Mouse (Mus musculus): ENCODE data around the gene Tmem132a.

The Tmem132a gene

GRCm38 (mm10) chr19:10829436-10830175 is 40.1 kb downstream of the Tmem132a start, which contains the start of gene Cd6:
TSS of gene Cd6 (minus strand) at chr19:10830058.
- DNase-seq, result peak; percentile 62 to 77

DNA sequence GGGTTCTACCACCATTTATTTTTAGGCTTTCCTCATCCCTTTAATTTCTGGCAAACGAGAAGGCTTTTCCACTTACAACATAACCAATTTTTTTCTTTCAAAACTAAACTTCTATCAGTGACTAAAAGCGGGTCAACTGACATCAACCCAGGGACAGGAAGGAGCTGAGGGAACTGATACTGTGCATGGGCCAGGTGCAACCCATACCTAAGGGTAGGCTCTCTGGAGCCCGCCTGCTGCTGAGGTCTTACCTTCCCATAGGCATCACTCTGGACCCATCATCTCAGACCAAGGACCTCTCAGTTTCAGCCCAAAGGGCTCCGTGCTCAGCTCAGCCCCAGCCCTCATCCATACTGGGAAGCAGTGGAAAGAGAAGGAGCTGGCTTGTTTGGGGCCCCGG is 41.4 kb downstream of the Tmem132a start:
- DNase-seq, result peak in 1 of 2 experiments; percentile 47

DNA sequence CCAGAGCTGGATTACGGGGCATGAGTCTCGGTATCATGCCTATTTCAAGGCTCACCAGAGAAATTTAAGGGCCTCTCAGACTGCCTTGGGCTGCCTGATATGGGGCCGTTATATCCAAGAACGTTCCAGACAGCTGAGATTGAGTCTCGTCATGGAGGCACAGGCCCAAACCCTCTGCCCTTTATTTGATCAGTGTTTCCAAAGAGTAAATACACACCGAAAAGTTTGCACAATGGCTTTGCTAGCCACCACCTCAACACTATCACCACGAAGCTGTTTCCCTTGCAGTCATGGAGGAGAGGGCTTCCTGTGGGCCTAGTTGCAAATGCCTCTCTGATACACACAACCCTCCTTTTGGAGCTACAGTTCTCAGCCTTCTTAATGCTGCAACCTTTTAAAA is 45.7 kb downstream of the Tmem132a start:
- DNase-seq, result no peak

DNA sequence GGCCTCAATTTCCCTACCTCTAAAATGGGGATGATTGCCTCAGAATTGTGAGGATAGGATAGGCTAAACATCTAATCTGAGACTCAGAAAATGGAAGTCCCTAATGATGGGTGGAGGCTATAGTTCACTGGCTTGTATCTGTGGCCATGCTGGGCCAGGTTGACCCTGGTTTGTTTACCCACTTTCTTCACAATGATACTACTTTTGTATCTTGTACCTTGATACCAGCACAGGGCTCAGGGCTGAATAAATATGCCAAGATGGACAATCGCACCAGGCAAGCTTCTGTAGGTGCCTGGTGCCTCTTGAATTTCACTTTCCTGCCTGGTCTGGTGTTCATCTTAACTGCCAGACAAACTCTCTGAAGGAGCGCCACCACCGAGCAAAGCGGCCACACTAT is 47.2 kb downstream of the Tmem132a start:
- no peak for DNase-seq

DNA sequence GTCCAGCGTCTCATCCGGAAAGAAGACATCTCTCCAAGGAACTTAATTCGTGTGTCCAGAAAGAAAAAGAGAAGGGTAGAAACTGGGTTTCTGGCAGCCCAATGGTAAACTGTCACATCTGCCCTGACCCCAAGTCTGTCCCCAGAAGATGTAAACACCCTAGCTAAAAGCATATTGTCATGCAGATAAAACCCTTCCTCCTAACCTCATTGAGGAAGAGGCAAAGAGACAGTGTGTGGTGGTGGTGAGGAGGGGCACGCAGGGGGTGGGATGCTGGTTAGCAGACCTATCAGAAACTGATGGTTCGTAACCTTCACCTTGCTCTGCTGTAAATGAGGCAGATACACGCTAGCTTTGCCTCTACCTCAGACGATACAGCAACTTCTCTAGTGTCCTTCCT is 48.4 kb downstream of the Tmem132a start:
- DNase-seq, result no peak

DNA sequence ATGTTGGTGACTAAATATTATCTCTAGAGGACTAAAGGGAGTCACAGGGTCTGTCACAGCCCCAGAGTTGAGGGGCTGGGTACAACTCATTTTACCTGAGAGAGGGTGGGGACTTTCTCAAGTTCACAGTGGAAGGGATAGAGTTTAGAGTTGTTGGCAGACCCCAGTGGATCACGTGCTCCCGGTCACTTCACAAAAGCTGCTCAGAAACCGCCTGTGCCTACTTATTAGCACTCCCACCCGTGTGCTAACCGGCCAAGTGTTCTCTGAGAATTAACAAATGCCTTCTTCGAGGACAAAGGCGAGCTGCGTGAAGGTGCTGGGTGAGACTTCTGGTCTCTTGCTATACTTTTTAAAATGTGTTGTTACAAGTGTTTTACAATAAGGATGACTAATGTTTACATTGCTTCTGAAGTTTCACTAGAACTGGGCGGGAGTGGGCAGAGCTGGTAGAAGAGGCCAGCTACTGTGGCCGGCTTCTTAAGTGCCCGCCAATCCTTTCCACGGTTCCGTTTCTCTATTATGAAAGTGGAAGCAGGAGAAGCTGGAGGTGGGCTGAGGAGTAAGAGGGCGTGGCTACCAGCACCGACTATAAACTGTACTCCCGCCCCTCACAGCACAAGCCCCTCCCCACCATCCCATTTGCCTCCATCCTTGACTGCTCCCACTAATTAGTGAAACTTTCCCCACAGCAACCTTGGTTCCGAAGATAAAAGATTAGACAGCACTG is 51.4 kb downstream of the Tmem132a start:
- DNase-seq, result no peak

GRCm38 (mm10) chr19:10816462-10816861 is 53.3 kb downstream of the Tmem132a start:
- DNase-seq, result no peak

GRCm38 (mm10) chr19:10815871-10816270 is 53.9 kb downstream of the Tmem132a start:
- no peak for DNase-seq

GRCm38 (mm10) chr19:10813905-10814304 is 55.8 kb downstream of the Tmem132a start:
- no peak for DNase-seq

GRCm38 (mm10) chr19:10813039-10813438 is 56.7 kb downstream of the Tmem132a start:
- DNase-seq, result no peak

DNA sequence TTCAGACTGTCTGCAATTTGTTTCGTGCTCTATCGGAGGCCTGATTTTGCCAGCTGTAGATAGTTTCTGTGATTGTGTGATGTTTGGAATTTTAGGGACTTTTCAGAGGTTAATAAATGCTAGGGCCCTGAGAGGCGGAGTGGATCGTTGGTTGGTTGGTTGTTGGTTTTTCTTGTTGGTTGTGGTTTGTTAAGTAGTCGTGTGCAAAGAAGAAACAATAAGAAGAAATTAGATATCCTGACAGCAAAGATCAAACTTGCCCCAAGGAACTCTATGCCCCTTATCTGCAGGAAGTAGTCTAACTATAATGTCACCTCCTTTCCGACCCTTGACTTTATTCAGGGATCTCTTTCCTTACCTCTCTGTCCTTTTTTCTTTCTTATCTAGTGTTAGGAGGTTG is 58.3 kb downstream of the Tmem132a start:
- DNase-seq, result no peak

GRCm38 (mm10) chr19:10810176-10810492 is 59.6 kb downstream of the Tmem132a start:
- DNase-seq, result no peak

- no peak for DNase-seq
Measured at GRCm38 (mm10) chr19:10809428-10810175, 60.1 kb downstream of the Tmem132a start.

GRCm38 (mm10) chr19:10808524-10809233 is 61.1 kb downstream of the Tmem132a start:
- DNase-seq, result no peak

Data from thymus, adult 18-20 months (tissue).